ENCODE assay signal across 29 mouse cellular contexts in genomic region chr2:167751585-167751984, GRCm38 (mm10).
DNase-seq lines count a peak whose midpoint lies in the region; ATAC-seq and TF ChIP-seq lines count a peak whose summit lies in the region.
"Had no signal": no experiment of that assay in that cellular context is flagged by ENCODE, and none has a peak within 500 bp of the region (broad histone marks: within the 10 kb centered on the region; RNA-seq: fewer than 3 reads in every experiment).

No protein-coding gene starts in this region.

- no peak for ATAC-seq in lung, embryonic 16.5 days (ENCODE audit: low read depth)
- peak; percentile 18 for ATAC-seq in granulocyte monocyte progenitor cell, adult 5-6 weeks (replicated peaks; ENCODE audit: poor library complexity, severe bottlenecking)
- ATAC-seq: activated CD4-positive, CD25-positive, alpha-beta regulatory T cell, adult 4 months; CD4-positive, CD25-positive, alpha-beta regulatory T cell, adult 4 months; forebrain, embryonic 15.5 days; hindbrain, postnatal 0 days; inflammation-experienced regulatory T-cells, adult 6 months had no signal

- DNase-seq in lung, adult 2 months, result no peak
- DNase-seq in thymus, postnatal 14 days, result no peak
- no peak for DNase-seq in layer of hippocampus, postnatal 14 days (ENCODE audit: low spot score in 2 of 2)
- DNase-seq in thymus, postnatal 25 days, result no peak
- DNase-seq: adrenal gland, adult 8-10 months; adrenal gland, postnatal 25 days; cerebellum, adult 11-12 months; cerebellum, adult 8-10 months; cerebellum, postnatal 10 days; cerebellum, postnatal 36 days; embryo, embryonic 11 days; gastrocnemius, postnatal 25 days; heart, postnatal 14 days; heart, postnatal 4 days had no signal

- H3K4me2 ChIP-seq in lung, embryonic 16.5 days (ENCODE audit: low read depth, low read length), result no peak overlapping the region
- H3K4me2 ChIP-seq: embryonic facial prominence, embryonic 13.5 days; forebrain, embryonic 12.5 days; forebrain, embryonic 15.5 days; heart, embryonic 11.5 days; heart, embryonic 15.5 days; hindbrain, embryonic 14.5 days had no signal

- H3K36me3 ChIP-seq in lung, embryonic 16.5 days (ENCODE audit: control insufficient read depth, insufficient read depth, low read length), result no peaks in the 10 kb centered on the region
- H3K36me3 ChIP-seq in megakaryocyte, embryonic 14.5 days (replicated peaks; ENCODE audit: low read length), result no peaks in the 10 kb centered on the region
- H3K36me3 ChIP-seq: embryonic facial prominence, embryonic 10.5 days; embryonic facial prominence, embryonic 13.5 days; forebrain, embryonic 12.5 days; forebrain, embryonic 15.5 days; heart, embryonic 15.5 days had no signal

- no peaks in the 10 kb centered on the region for H3K27me3 ChIP-seq in lung, embryonic 16.5 days (ENCODE audit: control insufficient read depth, insufficient read depth, low read depth, low read length)
- H3K27me3 ChIP-seq in megakaryocyte, embryonic 14.5 days (replicated peaks), result peaks cover 5% of the 10 kb centered on the region
- H3K27me3 ChIP-seq: embryonic facial prominence, embryonic 13.5 days; forebrain, embryonic 12.5 days; forebrain, embryonic 15.5 days had no signal

- 0 out of 2 replicates have a peak overlapping the region, but pooled peaks have one; percentile 32 for H3K9ac ChIP-seq in lung, embryonic 16.5 days (ENCODE audit: low read length)
- H3K9ac ChIP-seq: embryonic facial prominence, embryonic 13.5 days; forebrain, embryonic 12.5 days; forebrain, embryonic 15.5 days; heart, embryonic 15.5 days; hindbrain, embryonic 14.5 days had no signal

- H3K9me3 ChIP-seq in lung, embryonic 16.5 days (ENCODE audit: control insufficient read depth, low read length), result no peaks in the 10 kb centered on the region
- H3K9me3 ChIP-seq in megakaryocyte, embryonic 14.5 days, result no peaks in the 10 kb centered on the region
- H3K9me3 ChIP-seq: embryonic facial prominence, embryonic 10.5 days; embryonic facial prominence, embryonic 13.5 days; forebrain, embryonic 12.5 days; forebrain, embryonic 15.5 days; heart, embryonic 15.5 days had no signal

- no peak for TF ChIP-seq POLR2A in lung, adult 2 months (IDR thresholded peaks at IDR 0.05; ENCODE audit: borderline replicate concordance, extremely low read depth, low read depth, low read length)

- no peak for TF ChIP-seq CTCF in lung, adult 2 months (IDR thresholded peaks at IDR 0.05; ENCODE audit: insufficient read depth, low read length)

- H3K27ac ChIP-seq in lung, embryonic 16.5 days (ENCODE audit: low read length), result no peak overlapping the region
- H3K27ac ChIP-seq: embryonic facial prominence, embryonic 10.5 days; embryonic facial prominence, embryonic 13.5 days; forebrain, embryonic 12.5 days; forebrain, embryonic 15.5 days; heart, embryonic 15.5 days; hindbrain, embryonic 14.5 days; hindbrain, postnatal 0 days had no signal

- 50% methylated on average over 2 of the region's 2 CpGs for WGBS in lung, embryonic 16.5 days
- WGBS in lung, adult 2 months, result 67% methylated on average over 2 of the region's 2 CpGs

- H3K4me1 ChIP-seq in lung, embryonic 16.5 days (replicated peaks; ENCODE audit: control insufficient read depth, insufficient read depth, low read length), result peaks cover 24% of the 10 kb centered on the region
- peaks cover 5% of the 10 kb centered on the region for H3K4me1 ChIP-seq in lung, adult 2 months (ENCODE audit: control insufficient read depth, insufficient read depth, low read length)
- peaks cover 88% of the 10 kb centered on the region for H3K4me1 ChIP-seq in megakaryocyte, embryonic 14.5 days

- H3K4me3 ChIP-seq in lung, embryonic 16.5 days (ENCODE audit: low read length), result no peak overlapping the region
- H3K4me3 ChIP-seq in lung, adult 2 months (replicated peaks; ENCODE audit: extremely low read depth, low read depth, low read length), result no peak overlapping the region
- peak overlapping the region; percentile 69 for H3K4me3 ChIP-seq in megakaryocyte, embryonic 14.5 days (replicated peaks)
- H3K4me3 ChIP-seq: embryonic facial prominence, embryonic 10.5 days; embryonic facial prominence, embryonic 13.5 days; erythroblast, embryonic 14.5 days; forebrain, embryonic 12.5 days; forebrain, embryonic 15.5 days; heart, embryonic 15.5 days had no signal
